In genomic region chr11:79870189-79870588, GRCm38 (mm10) we compare ENCODE assay signal across 7 mouse cellular contexts.
A peak's percentile ranks its signal among the peaks of the same experiment; 100 is the strongest.
DNase-seq lines count a peak whose midpoint lies in the region; ATAC-seq lines count a peak whose summit lies in the region.

No protein-coding gene starts in this region.

- H3K36me3 ChIP-seq in midbrain, embryonic 14.5 days (ENCODE audit: control insufficient read depth, insufficient read depth, low read length) = no peaks in the 10 kb centered on the region
- H3K36me3 ChIP-seq in midbrain, embryonic 11.5 days (ENCODE audit: control insufficient read depth, insufficient read depth, low read length) = no peaks in the 10 kb centered on the region
- no peaks in the 10 kb centered on the region for H3K36me3 ChIP-seq in forebrain, embryonic 12.5 days (replicated peaks)

- no peaks in the 10 kb centered on the region for H3K4me1 ChIP-seq in midbrain, embryonic 14.5 days (ENCODE audit: control insufficient read depth, insufficient read depth, low read length)
- no peaks in the 10 kb centered on the region for H3K4me1 ChIP-seq in midbrain, embryonic 11.5 days (ENCODE audit: control insufficient read depth, insufficient read depth, low read length)
- no peaks in the 10 kb centered on the region; the same call in 1 of the 2 replicates for H3K4me1 ChIP-seq in forebrain, embryonic 12.5 days

- H3K27me3 ChIP-seq in midbrain, embryonic 14.5 days (ENCODE audit: control insufficient read depth, insufficient read depth, low read length) = no peaks in the 10 kb centered on the region
- H3K27me3 ChIP-seq in midbrain, embryonic 11.5 days (ENCODE audit: control insufficient read depth, insufficient read depth, low read length) = no peaks in the 10 kb centered on the region
- no peaks in the 10 kb centered on the region for H3K27me3 ChIP-seq in forebrain, embryonic 12.5 days

- no peak overlapping the region for H3K4me2 ChIP-seq in midbrain, embryonic 14.5 days (ENCODE audit: low read length)
- no peak overlapping the region for H3K4me2 ChIP-seq in midbrain, embryonic 11.5 days
- no peak overlapping the region for H3K4me2 ChIP-seq in forebrain, embryonic 12.5 days

- ATAC-seq in midbrain, embryonic 14.5 days (ENCODE audit: low FRiP score, low TSS enrichment) = no peak
- ATAC-seq in midbrain, embryonic 11.5 days (ENCODE audit: low FRiP score) = no peak
- peak; percentile 68 to 75 for ATAC-seq in hematopoietic stem cell, adult 5-6 weeks (replicated peaks in 1 of 2; ENCODE audit: insufficient read depth in 1 of 2, low FRiP score in 2 of 2, low TSS enrichment in 1 of 2, low read depth in 1 of 2, poor library complexity in 2 of 2, severe bottlenecking in 2 of 2)
- ATAC-seq in forebrain, embryonic 12.5 days (ENCODE audit: low FRiP score) = no peak

- no peak overlapping the region for H3K4me3 ChIP-seq in midbrain, embryonic 14.5 days (replicated peaks; ENCODE audit: low read depth, low read length)
- no peak overlapping the region for H3K4me3 ChIP-seq in midbrain, embryonic 11.5 days (ENCODE audit: low read depth, low read length)
- H3K4me3 ChIP-seq in forebrain, embryonic 12.5 days (replicated peaks) = no peak overlapping the region

- H3K9ac ChIP-seq in midbrain, embryonic 14.5 days (replicated peaks; ENCODE audit: low read length) = no peak overlapping the region
- no peak overlapping the region for H3K9ac ChIP-seq in midbrain, embryonic 11.5 days (ENCODE audit: low read length)
- no peak overlapping the region for H3K9ac ChIP-seq in forebrain, embryonic 12.5 days

- DNase-seq in midbrain, embryonic 14.5 days = peak; percentile 44
- no peak for DNase-seq in midbrain, embryonic 11.5 days (ENCODE audit: low spot score, missing footprints)
- DNase-seq in c-Kit-positive CD71-negative TER-119-negative erythroid progenitor cells, embryonic 14.5 days (ENCODE audit: low read depth) = peak; percentile 36
- DNase-seq in lung, postnatal 25 days (ENCODE audit: low spot score) = peak; percentile 58
- no peak for DNase-seq in cerebellum, adult 11-12 months

- H3K9me3 ChIP-seq in midbrain, embryonic 14.5 days (ENCODE audit: control insufficient read depth, low read length) = no peaks in the 10 kb centered on the region
- H3K9me3 ChIP-seq in midbrain, embryonic 11.5 days (ENCODE audit: control insufficient read depth, low read length) = no peaks in the 10 kb centered on the region
- H3K9me3 ChIP-seq in forebrain, embryonic 12.5 days = no peaks in the 10 kb centered on the region

- 50% methylated on average over 5 of the region's 5 CpGs for WGBS in midbrain, embryonic 14.5 days
- WGBS in midbrain, embryonic 11.5 days = 47% methylated on average over 5 of the region's 5 CpGs
- 66% methylated on average over 5 of the region's 5 CpGs for WGBS in forebrain, embryonic 12.5 days

- H3K27ac ChIP-seq in midbrain, embryonic 14.5 days (replicated peaks; ENCODE audit: low read depth, low read length) = no peak overlapping the region
- H3K27ac ChIP-seq in midbrain, embryonic 11.5 days (ENCODE audit: low read depth, low read length) = no peak overlapping the region
- H3K27ac ChIP-seq in forebrain, embryonic 12.5 days = no peak overlapping the region

Comparison
In these comparisons a context has a peak if more than half of its experiments do, and no peak if none do; other contexts are left out.
1. DNase-seq: peak in midbrain, embryonic 14.5 days (single experiment), c-Kit-positive CD71-negative TER-119-negative erythroid progenitor cells, embryonic 14.5 days (single experiment) and lung, postnatal 25 days (single experiment); none in midbrain, embryonic 11.5 days (single experiment) and cerebellum, adult 11-12 months (single experiment).
2. ATAC-seq: peak in hematopoietic stem cell, adult 5-6 weeks (2 of 2); none in midbrain, embryonic 14.5 days (single experiment), midbrain, embryonic 11.5 days (single experiment) and forebrain, embryonic 12.5 days (single experiment).